Mouse (Mus musculus) frontal cortex, postnatal 10 days (tissue): ENCODE measurements around the gene Slc38a8.

Experiments
- DNase-seq, 2 experiments: peaks; one replicate each; pipeline ENCODE4 v3.0.0; 2022; ENCODE audit warnings: low spot score in 2 of 2, mixed read lengths in 1 of 2

Gene Slc38a8

DNA sequence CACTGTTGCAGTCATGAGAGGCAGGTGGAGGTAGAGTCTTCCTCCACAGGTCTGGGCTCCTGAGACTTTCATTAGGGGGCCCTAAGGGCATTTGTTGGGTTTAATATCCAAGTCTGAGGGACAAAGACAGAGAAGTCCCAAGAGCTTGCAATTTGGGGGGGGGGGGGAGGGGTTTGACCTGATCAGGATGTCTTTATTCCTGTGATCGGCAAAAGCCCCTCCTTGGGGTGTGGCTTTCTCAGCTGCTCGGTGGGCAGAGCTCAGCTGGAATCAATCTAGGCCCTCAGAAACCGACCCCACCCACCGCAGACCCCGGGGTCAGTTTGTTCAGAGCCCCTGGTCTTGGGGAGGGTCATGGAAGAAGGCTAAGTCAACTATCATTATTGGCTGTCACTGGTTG, at the start of gene Slc38a8:
TSS of gene Slc38a8 (minus strand) at position 101 of the 400 bp plus-strand sequence.
- no peak for DNase-seq

DNA sequence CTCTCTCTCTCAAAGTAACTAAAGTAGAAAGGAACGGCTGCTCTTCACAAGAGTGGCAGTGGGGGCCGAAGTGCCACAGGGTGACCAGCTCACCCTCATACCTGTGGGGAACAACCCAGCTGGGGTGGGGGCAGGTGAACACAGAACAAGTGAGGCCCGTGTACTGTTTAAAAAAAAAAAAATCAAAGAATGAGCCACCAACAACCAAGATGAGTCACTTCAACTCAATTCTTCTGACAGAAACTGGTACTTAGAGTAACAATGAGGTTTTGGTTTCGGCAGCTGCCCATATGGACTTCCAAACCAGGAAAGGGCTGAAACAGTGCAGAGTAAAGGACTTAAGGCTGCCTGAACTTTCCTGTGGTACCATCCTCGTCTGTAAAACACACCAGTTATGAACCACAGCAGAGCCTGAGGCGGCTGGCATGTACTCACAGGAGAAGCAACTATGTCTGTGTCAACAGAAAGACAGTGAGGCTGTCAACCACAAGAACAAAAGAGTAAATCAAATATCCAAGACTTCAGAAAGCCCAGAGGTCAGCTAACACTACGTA, 47.1 kb upstream of the Slc38a8 start:
- no peak for DNase-seq

DNA sequence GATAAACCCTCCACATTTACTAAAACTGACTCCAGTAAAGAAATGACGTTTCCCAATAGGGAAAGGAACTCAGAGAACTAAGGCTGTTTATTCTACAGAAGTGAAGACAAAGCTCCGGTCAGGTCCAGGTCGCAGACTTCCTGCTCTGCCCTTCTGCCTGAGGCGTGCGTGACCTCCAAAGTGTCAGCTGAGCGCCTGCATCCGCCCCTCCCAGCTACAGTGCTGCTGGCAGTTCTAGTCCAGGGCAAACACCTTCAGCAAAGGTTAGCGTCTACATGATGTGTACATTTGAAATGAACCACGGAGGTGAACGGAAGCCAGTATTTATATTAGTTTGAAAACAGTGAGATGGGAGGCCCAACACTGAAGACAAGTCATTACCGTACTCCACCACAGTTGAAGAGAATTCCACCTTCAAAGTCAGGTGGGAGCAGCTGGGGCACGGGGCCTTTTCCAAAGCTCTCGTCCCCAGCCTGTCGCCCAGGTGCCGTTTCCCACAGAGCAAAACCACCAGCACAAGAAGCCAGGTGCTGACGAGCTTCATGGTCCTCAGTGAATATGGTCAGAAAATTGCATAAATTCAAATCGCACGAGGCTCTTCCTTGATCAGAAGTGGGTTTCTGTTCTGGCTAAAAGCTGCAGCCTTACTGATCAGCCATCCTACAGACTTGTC, 45.7 kb upstream of the Slc38a8 start:
- no peak for DNase-seq

DNA sequence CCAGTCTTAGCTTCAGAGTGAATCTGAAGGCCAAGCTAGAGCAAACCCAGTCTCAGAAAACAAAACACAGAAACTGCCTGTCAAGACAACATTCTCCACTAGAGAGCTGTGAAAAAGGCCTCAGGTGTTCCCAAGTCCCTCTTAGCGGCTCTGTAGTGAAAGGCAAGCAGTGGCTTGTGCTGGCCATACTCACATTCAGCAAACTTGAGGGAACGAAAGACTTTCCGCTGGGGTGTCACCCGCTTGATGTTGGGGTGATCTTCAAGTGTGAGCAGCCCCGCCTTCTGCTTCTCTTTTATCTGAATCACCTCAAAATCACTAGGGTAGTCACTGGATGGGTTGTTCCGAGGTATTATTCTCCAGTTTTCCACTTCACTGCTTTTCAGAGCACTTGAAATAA, 44.3 kb upstream of the Slc38a8 start:
- DNase-seq: no peak

DNA sequence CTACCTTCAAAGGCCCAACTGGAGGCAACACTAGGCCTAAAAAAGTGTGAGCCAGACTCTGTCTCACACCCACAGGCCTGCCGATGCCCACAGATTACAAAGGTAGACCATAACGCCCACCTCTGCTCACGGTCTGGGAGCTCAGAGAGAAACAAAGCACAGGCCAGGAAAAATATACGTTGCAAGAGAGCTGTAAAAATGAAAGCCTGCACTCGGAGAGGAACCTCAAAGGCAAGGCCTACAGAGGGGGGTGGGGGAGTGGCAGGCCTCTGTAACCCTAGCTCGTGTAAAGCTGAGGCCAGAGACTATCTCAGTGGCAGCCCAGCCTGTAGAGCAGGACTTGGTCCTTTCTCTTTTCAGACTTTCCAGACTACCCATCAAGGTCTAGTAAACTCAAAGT, 43.7 kb upstream of the Slc38a8 start:
- no peak for DNase-seq

DNA sequence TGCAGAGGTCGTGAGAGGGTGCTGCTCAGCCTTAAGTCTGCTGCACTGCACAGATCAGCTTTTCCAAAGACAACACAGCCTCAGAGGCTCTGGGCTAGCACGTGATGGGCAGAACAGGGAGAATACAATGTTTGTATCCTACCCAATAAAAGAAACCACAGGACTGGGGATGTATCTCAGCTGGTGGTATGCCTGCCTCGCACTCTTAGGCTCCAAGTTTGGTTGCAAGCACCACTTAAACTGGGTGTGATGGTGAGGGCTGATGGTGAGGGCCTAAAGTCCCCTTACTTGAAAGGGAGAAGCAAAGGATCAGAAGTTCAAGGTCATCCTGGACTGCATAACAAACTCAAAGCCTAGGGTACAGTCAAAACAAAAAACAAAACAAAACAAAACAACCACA, 43.1 kb upstream of the Slc38a8 start:
- DNase-seq: no peak

DNA sequence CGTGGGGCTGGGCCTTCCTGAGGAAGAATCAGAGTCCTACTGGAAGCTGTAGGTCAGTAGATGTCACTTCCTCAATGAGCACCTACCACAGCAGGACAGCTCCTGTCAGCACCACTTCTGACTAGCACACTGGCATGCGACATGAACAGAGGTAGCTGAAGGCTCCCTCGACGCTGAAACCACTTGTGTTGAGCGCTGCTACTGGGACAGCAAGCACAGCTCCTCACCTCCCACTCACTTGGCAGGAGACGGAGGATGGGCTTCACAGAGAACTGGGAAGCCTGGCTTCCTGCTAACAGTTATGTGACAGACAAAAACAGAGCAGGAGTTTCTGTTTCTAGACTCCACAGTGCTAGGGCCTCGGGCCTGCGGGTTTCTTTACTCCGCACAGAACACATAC, 30.5 kb upstream of the Slc38a8 start:
- peak; percentile 29 to 39 for DNase-seq

DNA sequence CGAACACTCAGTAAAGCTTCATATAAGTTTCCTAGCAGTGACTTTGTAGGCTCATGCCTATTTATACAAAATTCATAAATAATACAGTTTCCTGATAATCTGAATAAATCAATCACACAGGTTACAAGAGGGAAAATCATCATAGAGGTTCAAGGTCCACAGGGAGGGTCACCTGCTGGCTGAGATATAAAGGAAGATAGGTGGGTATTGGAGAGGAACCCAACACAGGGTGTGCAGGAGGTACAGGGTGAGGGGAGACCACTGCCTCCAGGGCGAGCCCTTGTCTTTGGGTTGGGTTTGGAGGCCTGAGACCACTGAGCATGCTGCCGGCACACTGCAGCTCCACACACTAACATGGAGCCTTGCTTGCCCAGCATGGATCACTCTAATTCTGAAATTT, 29.9 kb upstream of the Slc38a8 start:
- no peak for DNase-seq

DNA sequence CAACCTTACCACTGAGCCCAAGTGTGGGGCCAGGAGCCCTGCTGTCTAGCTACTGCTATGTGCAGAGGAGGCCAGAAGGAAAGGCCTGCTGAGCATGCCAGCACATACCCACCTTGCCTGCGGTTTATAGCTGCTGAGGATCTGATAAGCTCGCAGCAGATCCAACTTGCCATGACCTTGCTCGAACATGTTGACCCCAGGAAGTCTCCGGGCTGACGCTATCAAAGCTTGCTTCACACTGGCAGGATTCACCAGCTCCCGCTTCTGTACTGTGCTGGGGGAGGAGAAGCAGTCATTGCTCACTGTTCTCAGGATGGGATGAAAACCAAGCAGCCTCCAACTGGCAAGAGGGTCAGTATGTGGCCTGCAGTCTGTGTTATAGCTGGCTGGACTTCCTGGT, 29.4 kb upstream of the Slc38a8 start:
- no peak for DNase-seq

DNA sequence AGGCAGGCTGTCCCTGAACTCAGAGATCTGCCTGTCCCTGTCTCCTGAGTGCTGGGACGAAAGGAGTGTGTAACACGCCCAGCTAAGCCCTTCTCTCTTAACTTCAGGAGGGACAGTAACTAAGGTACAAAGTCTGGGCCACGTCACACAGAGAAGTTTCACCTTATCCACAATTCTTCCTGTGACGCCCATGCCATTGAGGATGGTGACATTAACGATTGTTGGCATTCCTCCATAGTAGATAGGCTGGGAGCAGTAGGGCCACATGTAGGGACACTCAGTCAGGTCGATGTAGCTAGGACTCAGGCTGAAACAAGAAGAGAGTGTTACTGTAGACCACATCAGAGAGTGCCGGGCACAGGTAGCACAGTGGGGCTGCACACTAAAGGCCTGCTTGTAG, 27.3 kb upstream of the Slc38a8 start:
- DNase-seq: no peak

DNA sequence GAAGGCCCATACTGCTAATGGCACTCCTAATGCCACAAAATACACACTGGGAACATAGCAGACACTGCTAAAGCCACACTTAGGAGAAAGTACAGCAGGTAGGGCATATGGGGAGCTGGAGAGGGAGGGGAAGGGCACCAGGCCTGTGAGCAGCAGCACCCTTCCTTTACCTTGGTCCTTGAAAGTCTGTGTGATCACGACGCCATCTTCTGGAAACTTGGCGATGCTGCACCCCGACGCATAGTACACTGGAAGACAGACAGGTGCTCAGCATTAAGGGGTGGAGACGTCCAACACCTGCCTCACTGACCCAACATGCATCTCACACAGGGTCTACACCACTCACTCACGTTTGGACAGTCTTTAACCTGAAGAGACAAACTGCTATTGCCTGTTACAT, 18.6 kb upstream of the Slc38a8 start:
- no peak for DNase-seq

DNA sequence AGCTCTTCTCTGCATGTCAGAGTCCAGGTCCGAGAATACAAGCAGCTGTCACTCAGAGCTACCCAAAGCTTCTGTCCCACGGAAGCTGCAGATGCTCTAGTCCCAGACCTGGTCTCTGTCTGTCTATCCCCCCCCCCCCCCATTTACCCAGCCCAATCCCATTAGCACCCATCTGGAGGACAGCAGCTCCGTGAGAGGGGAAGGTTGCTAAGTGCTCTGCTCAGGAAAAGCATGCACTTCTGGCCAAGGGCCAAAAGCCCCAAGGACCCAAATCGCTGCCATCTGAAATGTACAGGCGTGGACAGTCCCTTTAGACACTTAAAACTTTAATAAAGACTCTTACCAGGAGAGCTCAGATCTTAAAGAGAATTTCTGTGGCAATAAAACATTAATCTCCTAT, 15.2 kb upstream of the Slc38a8 start:
- no peak for DNase-seq

DNA sequence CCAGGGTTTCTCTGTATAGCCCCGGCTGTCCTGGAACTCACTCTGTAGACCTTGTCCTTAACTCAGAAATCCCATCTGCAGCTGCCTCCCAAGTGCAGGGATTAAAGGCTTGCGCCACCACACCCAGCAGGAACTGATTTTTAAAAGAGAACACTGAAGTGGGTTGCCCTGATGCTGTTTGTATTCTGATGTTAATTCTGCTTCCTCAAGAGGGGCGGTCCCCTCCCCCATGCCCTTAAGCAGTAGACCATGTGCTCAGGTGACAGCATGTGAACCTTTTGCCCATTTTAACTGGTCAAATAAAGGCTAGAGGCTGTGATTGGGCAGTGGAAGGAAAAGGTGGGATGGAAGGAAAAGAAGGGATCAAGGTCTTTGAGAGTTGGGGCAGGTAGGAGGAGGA, 14.3 kb upstream of the Slc38a8 start:
- DNase-seq: no peak

DNA sequence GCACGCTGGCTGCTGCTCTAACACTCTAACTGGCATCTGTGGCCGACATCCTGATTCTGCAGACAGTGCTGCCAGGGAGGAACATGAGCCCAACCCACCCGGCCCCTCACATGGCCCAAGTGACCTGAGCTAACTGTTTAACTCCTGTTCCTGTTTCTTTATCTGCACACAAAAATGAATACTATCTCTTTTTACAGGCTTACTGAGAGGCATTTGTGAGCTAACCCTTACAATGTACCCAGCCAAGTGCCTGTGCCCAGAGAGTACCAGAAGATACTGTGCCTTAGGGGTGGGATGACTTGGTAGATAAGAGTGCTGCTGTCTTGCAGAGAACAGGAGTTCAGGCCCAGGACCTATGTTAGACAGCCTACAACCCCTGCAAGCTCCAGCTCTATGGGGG, 13.4 kb upstream of the Slc38a8 start:
- DNase-seq: no peak

DNA sequence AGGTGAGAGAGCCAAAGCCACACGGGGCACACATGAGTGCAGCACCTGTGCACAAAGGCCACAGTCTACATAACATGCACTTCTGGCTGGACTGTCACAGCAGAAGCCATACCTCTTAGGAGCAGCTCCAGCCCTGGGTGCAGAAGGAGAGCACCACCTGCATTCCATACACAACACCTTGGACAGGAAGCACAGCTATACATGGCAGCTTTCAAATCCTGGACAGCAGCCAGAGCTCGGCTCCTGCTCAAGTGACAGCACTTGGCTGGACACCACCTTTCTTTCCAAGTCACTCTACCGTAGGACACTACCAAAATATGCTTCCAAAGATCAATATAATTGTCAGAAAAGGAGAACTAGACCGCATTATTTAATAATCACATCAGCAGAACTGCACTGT, 11.9 kb upstream of the Slc38a8 start:
- DNase-seq: no peak

DNA sequence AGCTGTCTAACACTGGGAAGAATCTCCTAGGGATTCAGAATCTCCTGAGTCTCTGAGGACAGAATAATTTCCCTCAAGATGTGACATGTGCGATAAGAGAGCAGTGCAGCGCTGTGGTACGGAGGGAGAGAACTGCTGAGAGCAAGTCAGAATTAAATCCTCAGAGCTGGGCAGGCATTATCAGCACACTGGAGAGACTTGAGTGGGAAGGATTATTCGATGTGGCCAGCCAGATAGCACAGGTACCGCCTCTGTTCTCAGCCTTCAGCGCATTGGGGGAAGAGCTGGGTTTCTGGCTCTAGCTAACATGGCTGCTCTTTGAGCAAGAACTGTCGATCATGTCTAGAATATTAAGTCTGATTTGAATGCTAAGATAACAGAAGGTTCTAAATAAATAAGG, 10.2 kb upstream of the Slc38a8 start:
- no peak for DNase-seq

DNA sequence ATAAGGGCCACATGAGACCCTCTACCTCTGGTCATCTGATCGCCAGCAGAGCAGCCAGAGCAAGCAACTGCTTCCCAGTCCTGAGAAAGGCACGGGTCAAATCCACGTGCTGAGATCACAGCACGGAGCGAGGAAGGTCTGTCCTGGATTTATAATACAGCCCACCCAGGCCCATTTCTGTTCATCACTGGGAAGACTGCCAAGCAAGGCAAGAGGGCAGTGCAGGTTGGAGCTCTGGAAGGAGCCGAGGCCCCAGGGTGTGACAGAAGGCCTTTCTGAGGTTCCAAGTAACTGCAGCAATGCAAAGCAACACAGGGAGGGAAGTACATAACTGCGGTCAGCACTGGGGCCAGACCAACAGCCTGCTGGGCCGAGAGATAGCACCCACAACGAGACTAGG, 9.0 kb upstream of the Slc38a8 start:
- DNase-seq: no peak

DNA sequence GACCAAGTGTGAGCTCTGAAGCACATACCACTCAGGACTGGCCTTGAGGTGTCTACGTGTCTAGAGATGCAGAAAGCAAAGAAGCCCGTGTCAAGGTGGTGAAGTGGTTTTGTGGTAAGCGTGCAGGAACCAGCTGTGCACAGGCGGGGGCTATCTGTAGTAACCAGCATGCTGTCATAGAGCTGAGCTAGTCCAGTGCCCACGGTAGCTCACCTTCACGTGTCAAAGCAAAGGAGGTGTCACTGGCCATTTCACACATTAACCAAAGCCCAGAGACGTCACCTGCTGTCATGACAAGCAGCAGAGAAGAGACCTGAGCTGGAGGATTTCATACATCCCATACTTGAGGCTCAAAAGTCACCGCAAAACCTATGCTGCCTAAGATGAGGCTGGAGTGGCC, 4.6 kb upstream of the Slc38a8 start:
- DNase-seq: no peak

DNA sequence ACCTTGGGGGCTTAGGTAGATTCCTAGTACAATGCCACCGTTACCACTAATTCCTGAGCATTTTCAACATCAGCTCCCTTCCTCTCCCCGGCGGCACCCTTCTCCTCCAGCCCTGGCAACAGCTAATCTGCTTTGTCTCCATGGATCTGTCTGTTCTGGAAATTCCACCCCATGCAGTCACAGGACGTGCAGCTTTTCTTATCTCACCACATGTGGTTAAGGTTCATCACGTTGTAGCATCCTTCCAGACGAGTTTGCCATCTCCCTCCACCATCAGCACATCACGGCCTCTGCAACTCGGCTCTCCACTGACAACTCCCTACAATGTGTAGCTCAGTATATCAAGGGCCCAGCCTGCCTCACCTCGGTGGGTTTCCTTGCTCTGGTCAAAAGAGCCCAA, 4.0 kb upstream of the Slc38a8 start:
- no peak for DNase-seq

DNA sequence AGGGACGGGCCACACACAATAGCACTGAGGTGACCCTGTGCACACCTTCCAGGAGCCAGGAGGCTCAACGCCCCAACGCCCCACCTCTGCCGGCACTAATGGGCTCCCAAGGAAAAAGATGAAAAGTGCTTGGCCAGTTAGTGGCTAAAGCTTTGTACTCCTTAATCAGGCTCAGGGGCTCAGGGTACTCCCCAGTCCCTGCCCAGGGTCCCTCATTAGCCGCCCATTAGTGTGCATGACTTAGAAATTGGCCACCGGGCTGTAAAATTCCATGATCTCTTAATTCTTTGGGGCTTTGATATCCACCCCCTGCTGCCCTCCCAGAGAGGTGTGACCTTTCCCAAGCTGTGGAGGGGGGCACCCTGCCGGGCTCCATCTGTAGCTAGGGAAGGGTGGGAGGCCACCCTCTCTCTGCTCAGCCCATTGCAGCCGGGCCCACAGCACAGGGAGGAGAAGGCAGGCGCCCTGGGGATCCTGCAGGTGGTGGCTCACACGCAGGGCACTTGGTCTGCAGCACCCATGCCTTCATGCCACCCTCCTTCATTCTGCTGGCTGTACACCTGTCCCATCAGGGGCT, 1.8 kb upstream of the Slc38a8 start:
- no peak for DNase-seq

DNA sequence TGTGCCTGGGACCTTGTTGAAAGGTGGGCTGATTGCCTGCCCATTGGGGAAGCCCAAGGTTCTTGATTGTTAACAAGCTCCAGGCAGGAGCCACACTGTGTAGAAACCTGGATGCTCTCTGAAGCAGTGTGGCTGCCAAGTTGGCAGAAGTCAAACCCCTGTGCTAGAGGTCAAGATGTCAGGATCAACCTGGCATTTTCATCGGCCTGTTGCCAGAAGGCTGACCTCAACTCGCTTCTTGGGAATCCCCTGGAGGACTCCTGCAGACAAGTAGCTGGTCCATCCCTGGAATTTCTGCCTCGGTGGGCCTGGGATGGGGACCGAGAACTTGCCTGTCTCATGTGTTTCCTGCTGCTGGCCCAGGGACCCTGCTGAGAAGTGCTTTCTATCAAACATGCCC, 613 bp upstream of the Slc38a8 start:
- no peak for DNase-seq

DNA sequence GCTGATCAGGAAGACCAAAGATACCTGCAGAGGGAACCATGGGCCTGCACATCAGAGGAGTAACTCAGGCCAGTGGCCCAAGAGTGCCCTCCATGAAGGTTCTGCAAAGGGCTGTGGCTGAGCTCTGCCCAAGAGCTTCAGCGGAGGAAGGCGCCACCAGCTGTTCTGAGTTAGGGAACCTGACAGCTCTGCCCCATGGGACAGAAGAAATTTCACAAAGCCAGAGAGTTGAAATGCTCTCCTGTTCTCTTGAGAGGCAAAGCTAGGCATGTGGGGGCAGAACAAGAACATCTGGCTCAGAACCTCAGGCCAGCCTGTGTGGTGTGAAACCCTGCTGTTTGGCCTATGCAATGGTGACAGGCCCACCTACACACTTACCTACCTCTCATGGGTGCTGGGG, 1.7 kb downstream of the Slc38a8 start:
- DNase-seq: no peak

DNA sequence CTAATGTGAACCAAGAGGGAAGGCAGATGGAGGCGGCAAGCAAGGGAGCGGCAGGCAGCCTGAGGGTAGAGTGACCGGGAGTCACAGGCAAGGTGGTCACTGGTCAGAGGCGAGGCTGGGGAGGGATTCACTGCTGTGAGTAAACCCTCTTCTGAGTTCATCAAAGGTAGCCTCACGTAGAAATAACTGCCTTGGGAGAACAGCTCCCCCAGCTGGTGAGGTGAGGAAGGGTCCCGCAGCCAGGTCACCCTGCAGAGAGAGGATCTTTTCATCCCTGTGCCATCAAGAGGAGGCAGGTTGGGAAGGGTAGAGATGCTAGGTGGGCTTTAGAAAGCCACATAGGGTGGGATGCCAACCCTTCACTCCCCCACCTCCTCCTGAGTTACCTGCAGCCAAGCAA, 4.7 kb downstream of the Slc38a8 start:
- peak in 1 of 2 experiments; percentile 27 for DNase-seq

DNA sequence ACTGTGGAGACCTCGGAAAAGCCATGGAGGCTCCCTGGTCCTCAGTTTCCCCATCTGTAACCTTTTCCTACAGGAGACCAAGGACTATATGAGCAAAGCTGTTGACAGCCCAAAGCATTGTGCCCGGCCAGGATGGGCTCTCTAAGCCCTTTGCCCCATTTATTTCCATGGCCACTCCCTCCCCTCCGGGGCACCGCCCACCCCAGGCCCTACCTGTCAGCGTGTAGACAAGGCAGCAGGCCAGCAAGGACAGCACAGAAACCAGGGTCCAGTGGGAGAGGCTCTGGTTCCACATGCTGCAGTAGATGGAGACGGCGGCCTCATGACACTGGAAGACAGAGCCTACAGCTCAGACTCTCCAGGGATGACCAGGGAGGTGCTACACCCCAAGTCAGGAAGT, 14.4 kb downstream of the Slc38a8 start:
- no peak for DNase-seq
